ENCODE assay signal across 15 mouse cellular contexts in the genomic region with DNA sequence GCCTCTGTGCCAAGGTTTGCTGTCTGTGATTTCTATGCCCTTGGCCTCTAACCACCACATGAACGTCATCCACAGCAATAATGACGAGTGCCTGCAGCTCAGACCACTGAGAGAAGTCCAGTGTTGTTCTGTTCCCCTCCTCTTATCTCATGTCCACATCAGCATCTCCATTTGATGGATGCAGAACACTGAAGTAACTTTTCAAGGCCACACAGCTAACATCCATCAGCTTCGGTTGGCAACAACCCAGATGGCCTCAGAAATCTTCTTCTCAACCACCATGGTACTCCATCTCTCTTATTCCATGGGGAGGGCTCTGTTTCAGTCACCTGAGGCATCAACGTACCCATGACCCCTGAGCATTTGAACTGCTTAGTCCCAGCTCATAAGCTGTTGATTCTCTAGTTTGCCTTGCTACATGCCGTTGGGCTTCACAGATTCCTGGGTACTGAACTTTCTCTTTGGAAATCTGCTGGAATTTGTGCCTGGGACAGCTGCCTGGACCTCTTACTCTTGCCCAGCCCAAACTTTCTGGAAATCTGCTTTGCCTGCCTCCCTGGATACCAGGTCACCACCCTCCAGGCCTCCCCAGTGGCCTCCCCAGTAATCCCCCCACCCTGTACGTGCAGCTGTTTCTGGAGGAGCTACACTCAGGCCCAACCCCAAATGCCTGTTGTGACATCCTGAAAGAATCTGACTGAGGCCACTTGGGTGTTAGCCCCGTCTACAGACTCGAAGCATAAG.
A peak's percentile ranks its signal among the peaks of the same experiment; 100 is the strongest.
DNase-seq lines count a peak whose midpoint lies in the region; ATAC-seq and TF ChIP-seq lines count a peak whose summit lies in the region.
"Had no signal": no experiment of that assay in that cellular context is flagged by ENCODE, and none has a peak within 500 bp of the region (broad histone marks: within the 10 kb centered on the region; RNA-seq: fewer than 3 reads in every experiment).

No protein-coding gene starts in this region.

- no peak for TF ChIP-seq POLR2A in heart, adult 2 months (IDR thresholded peaks at IDR 0.05; ENCODE audit: insufficient read depth, low read depth, low read length)

- TF ChIP-seq CTCF in heart, adult 2 months (IDR thresholded peaks at IDR 0.05): no peak

- DNase-seq in heart, adult 2 months: peak; percentile 52 to 67
- DNase-seq in heart, embryonic 10.5 days (ENCODE audit: low spot score): no peak
- DNase-seq in adrenal gland, postnatal 10 days: peak; percentile 46
- DNase-seq in gastrocnemius, adult 8-10 months (ENCODE audit: low spot score in 2 of 2): peak; percentile 24 to 43
- peak; percentile 31 for DNase-seq in heart, postnatal 25 days (ENCODE audit: low spot score)
- no peak for DNase-seq in left cerebral cortex, postnatal 25 days (ENCODE audit: low spot score in 2 of 2)
- DNase-seq: cerebellum, adult 11-12 months; kidney, adult 8-10 months; liver, postnatal 0 days; right cerebral cortex, postnatal 4 days had no signal

- ATAC-seq in kidney, embryonic 16.5 days (ENCODE audit: low FRiP score, low TSS enrichment): no peak
- ATAC-seq in kidney, embryonic 15.5 days (replicated peaks; ENCODE audit: low FRiP score): no peak
- ATAC-seq: hindbrain, postnatal 0 days; liver, postnatal 0 days; midbrain, embryonic 15.5 days had no signal

- intact Hi-C loops in heart, adult 2 months (cut with DNase I): no loop called here
- intact Hi-C loops in heart, postnatal 25 days (cut with DNase I): no loop called here
- intact Hi-C loops in left cerebral cortex, postnatal 25 days (cut with DNase I): no loop called here

- H3K4me3 ChIP-seq in heart, adult 2 months: no peak overlapping the region
- H3K4me3 ChIP-seq in heart, embryonic 10.5 days: no peak overlapping the region
- H3K4me3 ChIP-seq in kidney, embryonic 16.5 days (ENCODE audit: low read length): no peak overlapping the region
- no peak overlapping the region for H3K4me3 ChIP-seq in kidney, embryonic 15.5 days (replicated peaks)
- H3K4me3 ChIP-seq: left cerebral cortex, adult 2 months; midbrain, embryonic 15.5 days had no signal

- no peak overlapping the region for H3K4me2 ChIP-seq in kidney, embryonic 16.5 days (replicated peaks; ENCODE audit: low read depth, low read length)
- H3K4me2 ChIP-seq in kidney, embryonic 15.5 days: no peak overlapping the region
- H3K4me2 ChIP-seq: midbrain, embryonic 15.5 days had no signal

- H3K9ac ChIP-seq in heart, adult 2 months (ENCODE audit: low read depth, low read length): no peak overlapping the region
- H3K9ac ChIP-seq in kidney, embryonic 16.5 days (replicated peaks; ENCODE audit: low read length): no peak overlapping the region
- no peak overlapping the region for H3K9ac ChIP-seq in kidney, embryonic 15.5 days
- H3K9ac ChIP-seq: liver, postnatal 0 days; midbrain, embryonic 15.5 days had no signal

- H3K36me3 ChIP-seq in heart, adult 2 months (ENCODE audit: control insufficient read depth, insufficient read depth, low read length): no peaks in the 10 kb centered on the region
- H3K36me3 ChIP-seq in heart, embryonic 10.5 days: no peaks in the 10 kb centered on the region
- no peaks in the 10 kb centered on the region for H3K36me3 ChIP-seq in kidney, embryonic 16.5 days (ENCODE audit: insufficient read depth, low read length)
- no peaks in the 10 kb centered on the region for H3K36me3 ChIP-seq in kidney, embryonic 15.5 days
- H3K36me3 ChIP-seq: midbrain, embryonic 15.5 days had no signal

- no peaks in the 10 kb centered on the region for H3K79me2 ChIP-seq in heart, adult 2 months (replicated peaks; ENCODE audit: control insufficient read depth, insufficient read depth, low read length)

- 70% methylated on average over 8 of the region's 8 CpGs for WGBS in heart, adult 2 months
- 66% methylated on average over 8 of the region's 8 CpGs for WGBS in heart, embryonic 10.5 days
- WGBS in kidney, embryonic 16.5 days: 69% methylated on average over 8 of the region's 8 CpGs
- 72% methylated on average over 8 of the region's 8 CpGs for WGBS in kidney, embryonic 15.5 days

- no peak for TF ChIP-seq EP300 in heart, adult 2 months (IDR thresholded peaks at IDR 0.05; ENCODE audit: insufficient read depth, low read depth, low read length)

- H3K4me1 ChIP-seq in heart, adult 2 months (ENCODE audit: control insufficient read depth, insufficient read depth, low read length): peaks cover 4% of the 10 kb centered on the region
- H3K4me1 ChIP-seq in heart, embryonic 10.5 days: no peaks in the 10 kb centered on the region
- H3K4me1 ChIP-seq in kidney, embryonic 16.5 days (ENCODE audit: insufficient read depth, low read length): no peaks in the 10 kb centered on the region
- no peaks in the 10 kb centered on the region for H3K4me1 ChIP-seq in kidney, embryonic 15.5 days
- H3K4me1 ChIP-seq: midbrain, embryonic 15.5 days had no signal

- peak overlapping the region; percentile 1; the same call in 1 of the 2 replicates for H3K27ac ChIP-seq in heart, adult 2 months
- no peak overlapping the region for H3K27ac ChIP-seq in heart, embryonic 10.5 days
- no peak overlapping the region for H3K27ac ChIP-seq in kidney, embryonic 16.5 days (ENCODE audit: low read length)
- H3K27ac ChIP-seq in kidney, embryonic 15.5 days: no peak overlapping the region
- H3K27ac ChIP-seq: hindbrain, postnatal 0 days; left cerebral cortex, adult 2 months; midbrain, embryonic 15.5 days had no signal

- H3K27me3 ChIP-seq in heart, adult 2 months (ENCODE audit: control insufficient read depth, insufficient read depth, low read length): no peaks in the 10 kb centered on the region
- no peaks in the 10 kb centered on the region for H3K27me3 ChIP-seq in heart, embryonic 10.5 days (ENCODE audit: insufficient read depth, poor library complexity, severe bottlenecking)
- no peaks in the 10 kb centered on the region for H3K27me3 ChIP-seq in kidney, embryonic 16.5 days (ENCODE audit: insufficient read depth, low read length)
- H3K27me3 ChIP-seq in kidney, embryonic 15.5 days: no peaks in the 10 kb centered on the region
- H3K27me3 ChIP-seq: midbrain, embryonic 15.5 days had no signal

- no peaks in the 10 kb centered on the region for H3K9me3 ChIP-seq in heart, embryonic 10.5 days
- H3K9me3 ChIP-seq in kidney, embryonic 16.5 days (ENCODE audit: low read length): no peaks in the 10 kb centered on the region
- H3K9me3 ChIP-seq in kidney, embryonic 15.5 days (replicated peaks): no peaks in the 10 kb centered on the region
- H3K9me3 ChIP-seq: midbrain, embryonic 15.5 days had no signal

Comparison
In these comparisons a context has a peak if more than half of its experiments do, and no peak if none do; other contexts are left out.
1. DNase-seq: peak in heart, adult 2 months (2 of 2), adrenal gland, postnatal 10 days (single experiment), gastrocnemius, adult 8-10 months (2 of 2) and heart, postnatal 25 days (single experiment); none in heart, embryonic 10.5 days (single experiment) and left cerebral cortex, postnatal 25 days (0 of 2).